Mouse (Mus musculus): ENCODE data around the gene Sepsecs.

Sepsecs gene

GRCm38 (mm10) chr5:52643947-52644840 lies 25.3 kb downstream of the Sepsecs start:
- DNase-seq (ENCODE audit: low read depth, low spot score) = no peak

GRCm38 (mm10) chr5:52641736-52642135 lies 27.8 kb downstream of the Sepsecs start:
- no peak for DNase-seq (ENCODE audit: low read depth, low spot score)

- DNase-seq (ENCODE audit: low read depth, low spot score) = no peak
Measured at GRCm38 (mm10) chr5:52638916-52639315, 30.6 kb downstream of the Sepsecs start.

GRCm38 (mm10) chr5:52638006-52638405 lies 31.5 kb downstream of the Sepsecs start:
- DNase-seq (ENCODE audit: low read depth, low spot score) = no peak

GRCm38 (mm10) chr5:52636923-52637322 lies 32.6 kb downstream of the Sepsecs start:
- DNase-seq (ENCODE audit: low read depth, low spot score) = no peak

GRCm38 (mm10) chr5:52636025-52636755 lies 33.3 kb downstream of the Sepsecs start:
- DNase-seq (ENCODE audit: low read depth, low spot score) = no peak

- DNase-seq (ENCODE audit: low read depth, low spot score) = peak; percentile 48
Measured at GRCm38 (mm10) chr5:52634017-52634416, 35.5 kb downstream of the Sepsecs start.

GRCm38 (mm10) chr5:52630541-52630940 lies 39.0 kb downstream of the Sepsecs start:
- DNase-seq (ENCODE audit: low read depth, low spot score) = peak; percentile 84

- no peak for DNase-seq (ENCODE audit: low read depth, low spot score)
Measured at GRCm38 (mm10) chr5:52629214-52629613, 40.3 kb downstream of the Sepsecs start.

GRCm38 (mm10) chr5:52628783-52629182 lies 40.7 kb downstream of the Sepsecs start:
- DNase-seq (ENCODE audit: low read depth, low spot score) = no peak

GRCm38 (mm10) chr5:52627713-52628112 lies 41.8 kb downstream of the Sepsecs start:
- DNase-seq (ENCODE audit: low read depth, low spot score) = no peak

GRCm38 (mm10) chr5:52626092-52626491 lies 43.4 kb downstream of the Sepsecs start:
- DNase-seq (ENCODE audit: low read depth, low spot score) = no peak

- DNase-seq (ENCODE audit: low read depth, low spot score) = no peak
Measured at GRCm38 (mm10) chr5:52624956-52625355, 44.6 kb downstream of the Sepsecs start.

- DNase-seq (ENCODE audit: low read depth, low spot score) = no peak
Measured at GRCm38 (mm10) chr5:52623099-52623498, 46.4 kb downstream of the Sepsecs start.

- DNase-seq (ENCODE audit: low read depth, low spot score) = no peak
Measured at GRCm38 (mm10) chr5:52618348-52619270, 50.9 kb downstream of the Sepsecs start.

- DNase-seq (ENCODE audit: low read depth, low spot score) = no peak
Measured at GRCm38 (mm10) chr5:52617711-52618347, 51.7 kb downstream of the Sepsecs start.

- peak; percentile 97 for DNase-seq (ENCODE audit: low read depth, low spot score)
Measured at GRCm38 (mm10) chr5:52616549-52616948, 53.0 kb downstream of the Sepsecs start.

- DNase-seq (ENCODE audit: low read depth, low spot score) = no peak
Measured at GRCm38 (mm10) chr5:52615421-52615820, 54.1 kb downstream of the Sepsecs start.

GRCm38 (mm10) chr5:52614686-52615085 lies 54.8 kb downstream of the Sepsecs start:
- DNase-seq (ENCODE audit: low read depth, low spot score) = peak; percentile 34

- DNase-seq (ENCODE audit: low read depth, low spot score) = no peak
Measured at GRCm38 (mm10) chr5:52612776-52613175, 56.7 kb downstream of the Sepsecs start.

GRCm38 (mm10) chr5:52611315-52611895 lies 58.1 kb downstream of the Sepsecs start:
- peak; percentile 59 for DNase-seq (ENCODE audit: low read depth, low spot score)

Measured in 3T3-L1 (cell line).